Mouse (Mus musculus): ENCODE measurements around the gene Hpse. TPM values are rescaled to one million over a fixed set of nuclear protein-coding genes. Genes with fewer than 3 reads are reported as not detected.

Hpse gene
- total and polyA plus RNA-seq, 2 experiments from 2014 or later: 0.38 to 0.73 TPM

- TF ChIP-seq CTCF (IDR thresholded peaks at IDR 0.05; ENCODE audit: low read depth) (no peak), EP300 (IDR thresholded peaks at IDR 0.05; ENCODE audit: low read depth) (no peak)
- Histone ChIP-seq H3K9me3 (replicated peaks; ENCODE audit: control insufficient read depth, low read length) (no peaks in the 10 kb centered on the region), H3K4me2 (ENCODE audit: low read depth, low read length) (no peak overlapping the region), H3K36me3 (replicated peaks; ENCODE audit: control insufficient read depth, insufficient read depth, low read length) (no peaks in the 10 kb centered on the region), H3K27ac (ENCODE audit: low read depth) (no peak overlapping the region), H3K9ac (replicated peaks; ENCODE audit: low read depth, low read length) (no peak overlapping the region), H3K27me3 (ENCODE audit: control insufficient read depth, insufficient read depth, low read length) (no peaks in the 10 kb centered on the region), H3K4me1 (ENCODE audit: control insufficient read depth, insufficient read depth) (peaks cover 5% of the 10 kb centered on the region), H3K4me3 (ENCODE audit: low read depth, low read length) (no peak overlapping the region)
- DNase-seq (ENCODE audit: low spot score) (no peak), ATAC-seq (ENCODE audit: insufficient read depth, low read depth) (no peak)
- 64% methylated on average over 8 of the region's 8 CpGs for WGBS
Observed at GRCm38 (mm10) chr5:100638483-100638882, 81.0 kb downstream of the Hpse start.

GRCm38 (mm10) chr5:100636794-100637544, 82.5 kb downstream of the Hpse start:
- Histone ChIP-seq H3K9ac (replicated peaks; ENCODE audit: low read depth, low read length) (no peak overlapping the region), H3K4me2 (ENCODE audit: low read depth, low read length) (no peak overlapping the region), H3K9me3 (replicated peaks; ENCODE audit: control insufficient read depth, low read length) (no peaks in the 10 kb centered on the region), H3K36me3 (replicated peaks; ENCODE audit: control insufficient read depth, insufficient read depth, low read length) (no peaks in the 10 kb centered on the region), H3K27me3 (ENCODE audit: control insufficient read depth, insufficient read depth, low read length) (no peaks in the 10 kb centered on the region), H3K4me1 (ENCODE audit: control insufficient read depth, insufficient read depth) (no peaks in the 10 kb centered on the region), H3K27ac (ENCODE audit: low read depth) (no peak overlapping the region), H3K4me3 (ENCODE audit: low read depth, low read length) (no peak overlapping the region)
- TF ChIP-seq CTCF (IDR thresholded peaks at IDR 0.05; ENCODE audit: low read depth): no peak
- TF ChIP-seq EP300 (IDR thresholded peaks at IDR 0.05; ENCODE audit: low read depth): no peak
- 66% methylated on average over 8 of the region's 8 CpGs for WGBS
- DNase-seq (ENCODE audit: low spot score): peak; percentile 34
- ATAC-seq (ENCODE audit: insufficient read depth, low read depth): peak; percentile 42

DNA sequence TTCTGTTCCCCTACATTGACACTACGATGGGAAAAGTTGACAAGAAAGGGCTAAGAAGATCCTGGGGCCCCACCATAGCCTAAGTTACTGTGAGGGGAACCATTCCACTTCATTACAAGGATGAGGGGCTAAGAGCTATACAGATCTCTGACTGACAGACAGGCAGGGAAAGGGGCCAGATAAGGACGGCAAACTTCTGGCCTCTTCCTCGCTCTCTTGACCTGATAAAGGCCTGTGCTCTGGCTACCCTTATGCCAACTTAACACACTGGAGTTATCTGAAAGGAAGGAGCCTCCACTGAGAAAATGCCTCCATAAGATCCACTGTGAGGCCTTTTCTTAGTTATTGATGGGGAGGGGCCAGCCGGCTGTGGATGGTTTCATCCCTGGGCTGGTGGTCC, 83.6 kb downstream of the Hpse start:
- no peaks in the 10 kb centered on the region for H3K9me3 ChIP-seq (replicated peaks; ENCODE audit: control insufficient read depth, low read length)
- H3K27ac ChIP-seq (ENCODE audit: low read depth): no peak overlapping the region
- DNase-seq (ENCODE audit: low spot score) (no peak), ATAC-seq (ENCODE audit: insufficient read depth, low read depth) (no peak)
- no peak for TF ChIP-seq EP300 (IDR thresholded peaks at IDR 0.05; ENCODE audit: low read depth)
- no peaks in the 10 kb centered on the region for H3K36me3 ChIP-seq (replicated peaks; ENCODE audit: control insufficient read depth, insufficient read depth, low read length)
- no peaks in the 10 kb centered on the region for H3K27me3 ChIP-seq (ENCODE audit: control insufficient read depth, insufficient read depth, low read length)
- no peak overlapping the region for H3K4me3 ChIP-seq (ENCODE audit: low read depth, low read length)
- WGBS: 73% methylated on average over 4 of the region's 4 CpGs
- no peak overlapping the region for H3K4me2 ChIP-seq (ENCODE audit: low read depth, low read length)
- H3K4me1 ChIP-seq (ENCODE audit: control insufficient read depth, insufficient read depth): no peaks in the 10 kb centered on the region
- no peak overlapping the region for H3K9ac ChIP-seq (replicated peaks; ENCODE audit: low read depth, low read length)

GRCm38 (mm10) chr5:100634885-100635478, 84.5 kb downstream of the Hpse start:
- ATAC-seq (ENCODE audit: insufficient read depth, low read depth) (no peak), DNase-seq (ENCODE audit: low spot score) (no peak)
- TF ChIP-seq CTCF (IDR thresholded peaks at IDR 0.05; ENCODE audit: low read depth) (no peak), EP300 (IDR thresholded peaks at IDR 0.05; ENCODE audit: low read depth) (no peak)
- H3K4me3 ChIP-seq (ENCODE audit: low read depth, low read length): no peak overlapping the region
- 74% methylated on average over 8 of the region's 8 CpGs for WGBS
- H3K36me3 ChIP-seq (replicated peaks; ENCODE audit: control insufficient read depth, insufficient read depth, low read length): no peaks in the 10 kb centered on the region
- H3K27ac ChIP-seq (ENCODE audit: low read depth): no peak overlapping the region
- H3K9ac ChIP-seq (replicated peaks; ENCODE audit: low read depth, low read length): no peak overlapping the region
- H3K9me3 ChIP-seq (replicated peaks; ENCODE audit: control insufficient read depth, low read length): no peaks in the 10 kb centered on the region
- no peaks in the 10 kb centered on the region for H3K27me3 ChIP-seq (ENCODE audit: control insufficient read depth, insufficient read depth, low read length)
- H3K4me1 ChIP-seq (ENCODE audit: control insufficient read depth, insufficient read depth): no peaks in the 10 kb centered on the region
- no peak overlapping the region for H3K4me2 ChIP-seq (ENCODE audit: low read depth, low read length)

GRCm38 (mm10) chr5:100632540-100633129, 86.9 kb downstream of the Hpse start:
- Histone ChIP-seq H3K36me3 (replicated peaks; ENCODE audit: control insufficient read depth, insufficient read depth, low read length) (no peaks in the 10 kb centered on the region), H3K27ac (ENCODE audit: low read depth) (no peak overlapping the region), H3K9ac (replicated peaks; ENCODE audit: low read depth, low read length) (no peak overlapping the region), H3K4me3 (ENCODE audit: low read depth, low read length) (no peak overlapping the region), H3K4me2 (ENCODE audit: low read depth, low read length) (no peak overlapping the region), H3K9me3 (replicated peaks; ENCODE audit: control insufficient read depth, low read length) (no peaks in the 10 kb centered on the region), H3K27me3 (ENCODE audit: control insufficient read depth, insufficient read depth, low read length) (no peaks in the 10 kb centered on the region), H3K4me1 (ENCODE audit: control insufficient read depth, insufficient read depth) (no peaks in the 10 kb centered on the region)
- DNase-seq (ENCODE audit: low spot score) (no peak), ATAC-seq (ENCODE audit: insufficient read depth, low read depth) (no peak)
- TF ChIP-seq EP300 (IDR thresholded peaks at IDR 0.05; ENCODE audit: low read depth): no peak
- TF ChIP-seq CTCF (IDR thresholded peaks at IDR 0.05; ENCODE audit: low read depth): no peak
- WGBS: 84% methylated on average over 8 of the region's 8 CpGs

Other genes starting within 250 kb of the Hpse start
- 12.8 and 21.1 TPM in 2 replicates for gene Lin54, start 219.1 kb downstream of the Hpse start, total RNA-seq (2014; rRNA removed; ENCODE audit: low replicate concordance)
- 5.5 and 6.1 TPM in 2 replicates for gene Lin54, start 219.1 kb downstream of the Hpse start, polyA plus RNA-seq (2015; fragmentation: Nextera tagmentation; extraction: Ambion mirVana)
- 101 and 118 TPM in 2 replicates for gene Cops4, start 201.4 kb downstream of the Hpse start, total RNA-seq (2014; rRNA removed; ENCODE audit: low replicate concordance)
- gene Cops4, start 201.4 kb downstream of the Hpse start, polyA plus RNA-seq (2015; fragmentation: Nextera tagmentation; extraction: Ambion mirVana): 140 and 143 TPM in 2 replicates
- 5.2 and 12.5 TPM in 2 replicates for gene Plac8, start 147.5 kb downstream of the Hpse start, total RNA-seq (2014; rRNA removed; ENCODE audit: low replicate concordance)
- 2.9 and 3.2 TPM in 2 replicates for gene Plac8, start 147.5 kb downstream of the Hpse start, polyA plus RNA-seq (2015; fragmentation: Nextera tagmentation; extraction: Ambion mirVana)
- gene Coq2, start 44.6 kb downstream of the Hpse start, total RNA-seq (2014; rRNA removed; ENCODE audit: low replicate concordance): 146 and 167 TPM in 2 replicates
- 68.3 and 68.5 TPM in 2 replicates for gene Coq2, start 44.6 kb downstream of the Hpse start, polyA plus RNA-seq (2015; fragmentation: Nextera tagmentation; extraction: Ambion mirVana)
- gene Helq, start 78.9 kb upstream of the Hpse start, total RNA-seq (2014; rRNA removed; ENCODE audit: low replicate concordance): 0.42 and 4.4 TPM in 2 replicates
- 3.9 and 4.0 TPM in 2 replicates for gene Helq, start 78.9 kb upstream of the Hpse start, polyA plus RNA-seq (2015; fragmentation: Nextera tagmentation; extraction: Ambion mirVana)
- 25.1 and 57.1 TPM in 2 replicates for gene Mrps18c, start 78.9 kb upstream of the Hpse start, total RNA-seq (2014; rRNA removed; ENCODE audit: low replicate concordance)
- 195 and 202 TPM in 2 replicates for gene Mrps18c, start 78.9 kb upstream of the Hpse start, polyA plus RNA-seq (2015; fragmentation: Nextera tagmentation; extraction: Ambion mirVana)
- gene Abraxas1, start 101.2 kb upstream of the Hpse start, total RNA-seq (2014; rRNA removed; ENCODE audit: low replicate concordance): 16.7 and 19.5 TPM in 2 replicates
- 26.8 and 28.9 TPM in 2 replicates for gene Abraxas1, start 101.2 kb upstream of the Hpse start, polyA plus RNA-seq (2015; fragmentation: Nextera tagmentation; extraction: Ambion mirVana)
- 13.5 and 21.0 TPM in 2 replicates for gene Gpat3, start 126.0 kb upstream of the Hpse start, total RNA-seq (2014; rRNA removed; ENCODE audit: low replicate concordance)
- 22.1 and 22.6 TPM in 2 replicates for gene Gpat3, start 126.0 kb upstream of the Hpse start, polyA plus RNA-seq (2015; fragmentation: Nextera tagmentation; extraction: Ambion mirVana)